Mouse (Mus musculus) left cerebral cortex, postnatal 10 days (tissue): ENCODE data around the gene Olfr1395. TPM values are rescaled to one million over a fixed set of nuclear protein-coding genes. Genes with fewer than 3 reads are reported as not detected.
A peak's percentile ranks its signal among the peaks of the same experiment; 100 is the strongest.
"Not testable (repeated sequence)": the region's sequence is repeated elsewhere in the genome, so short reads cannot be mapped to it uniquely, and the experiment has no call there.

Experiments
- DNase-seq, 2 experiments: peaks; one replicate each; pipeline ENCODE4 v3.0.0; 2021 to 2022; ENCODE audit warnings: low spot score in 2 of 2, mixed read lengths in 1 of 2; ENCODE audit errors: extremely low spot score in 1 of 2
- intact Hi-C: fragments of 180-260 bp; cut with DNase I; formaldehyde crosslinking; loops from one replicate; pipeline ENCODE4 v1.15.1; 2025
- total RNA-seq, 2 experiments: library from RNA; stranded (reverse); gene quantifications; 2 replicates each; pipeline ENCODE4 v1.2.3; 2021

Olfr1395 gene
- total RNA-seq, 2 experiments from 2014 or later: not detected

DNA sequence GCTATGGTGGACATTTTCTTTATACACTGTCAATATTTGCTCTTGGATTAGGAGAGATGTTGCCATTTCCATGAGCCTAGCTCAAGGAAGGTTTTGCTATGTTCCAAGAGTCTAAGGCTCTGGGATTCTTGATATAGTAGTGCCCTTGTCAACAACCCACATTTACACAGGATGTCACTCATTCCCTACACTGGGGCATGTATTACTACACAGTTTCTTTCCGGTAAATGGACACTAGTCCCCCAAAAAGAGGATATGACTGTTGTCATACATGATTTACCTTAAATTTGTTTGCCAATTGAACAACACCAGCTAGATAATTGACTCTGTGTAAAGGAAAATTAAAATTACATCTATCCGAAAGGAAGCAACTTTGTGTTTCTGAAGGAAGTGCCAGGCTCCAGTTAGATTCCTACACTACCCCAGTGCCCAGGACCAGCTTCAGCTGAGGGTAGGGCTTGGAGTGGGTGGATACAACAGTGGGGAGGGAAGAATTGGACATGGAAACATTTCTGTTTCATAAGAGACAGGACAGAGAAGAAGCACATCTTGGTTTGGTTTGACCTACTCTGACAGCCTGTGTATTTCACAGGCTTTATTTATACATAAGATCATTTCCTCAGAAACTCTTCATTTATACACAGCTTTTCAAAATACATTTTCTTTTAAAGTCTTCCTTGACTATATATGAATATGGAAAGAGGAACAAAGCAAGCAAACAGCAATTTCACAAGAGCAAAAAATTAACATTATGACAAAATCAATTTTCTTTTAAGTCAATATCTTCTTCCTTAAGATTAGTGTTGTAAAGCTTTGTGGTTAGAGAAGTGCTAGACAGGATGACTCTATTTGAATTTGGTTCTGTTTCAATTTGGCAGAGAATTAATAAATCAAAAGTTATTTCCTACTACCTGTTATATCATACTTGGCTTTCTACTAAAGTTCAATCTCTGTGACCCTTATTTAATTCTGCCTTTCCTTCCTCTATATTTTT lies 15.0 kb downstream of the Olfr1395 start:
- no peak for DNase-seq
- intact Hi-C loops: no loop called here

DNA sequence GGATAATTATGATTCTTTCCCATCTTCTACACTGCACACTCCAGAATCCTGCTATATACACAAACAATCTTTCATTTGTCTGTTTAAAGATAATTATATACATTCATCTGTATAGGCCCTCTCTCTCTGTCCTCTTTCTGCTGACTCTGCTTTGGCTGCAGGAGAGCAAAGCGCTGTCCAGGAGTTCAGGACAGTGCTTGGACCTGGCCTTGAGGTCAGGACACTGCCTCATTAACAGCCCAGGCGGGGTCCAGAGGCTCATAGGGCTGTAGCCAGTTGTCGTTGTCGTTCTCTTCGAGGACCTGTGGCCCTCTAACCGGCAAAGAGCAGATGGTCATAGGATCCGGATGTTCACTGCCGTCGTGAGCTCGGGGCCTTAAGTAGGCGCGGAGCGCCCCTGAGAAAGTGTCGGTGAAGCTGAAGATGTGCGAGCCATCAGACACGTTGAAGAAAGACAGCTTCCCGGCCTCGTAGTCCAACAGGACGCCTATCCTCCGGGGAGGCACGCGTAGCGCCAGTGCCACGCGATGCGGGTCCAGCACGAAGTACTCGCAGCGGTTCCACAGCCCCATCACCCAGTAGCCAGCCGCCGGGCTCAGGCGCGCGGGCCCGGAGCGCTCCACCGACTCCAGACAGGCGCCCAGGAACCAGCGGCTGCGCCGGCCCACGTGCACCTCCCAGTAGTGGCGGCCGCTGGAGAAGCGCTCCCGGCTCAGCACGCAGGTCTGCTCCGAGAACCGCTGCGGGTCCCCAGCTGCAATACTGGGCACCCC lies 27.0 kb downstream of the Olfr1395 start:
- DNase-seq: peak in 1 of 2 experiments; percentile 48
- intact Hi-C loops: no loop called here

DNA sequence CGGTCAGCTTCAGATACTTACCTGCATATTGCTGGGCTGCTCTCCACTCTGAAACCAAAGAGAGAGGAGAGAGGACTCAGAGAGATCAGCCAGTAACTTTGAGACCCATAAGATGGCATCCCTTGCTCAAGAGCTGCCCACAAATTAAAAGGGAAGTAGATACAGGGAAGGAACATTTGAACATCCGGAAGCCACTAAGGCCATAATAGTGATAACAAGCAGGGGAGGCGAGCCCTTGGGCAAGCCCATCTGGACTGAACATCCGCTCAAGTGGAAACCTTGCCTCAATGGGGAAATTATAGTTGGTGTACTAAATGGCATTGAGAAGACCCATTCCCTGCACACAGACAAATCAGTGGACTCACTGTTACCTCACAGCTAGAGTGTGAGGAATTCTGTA lies 28.5 kb downstream of the Olfr1395 start:
- intact Hi-C loops: no loop called here
- no peak for DNase-seq

DNA sequence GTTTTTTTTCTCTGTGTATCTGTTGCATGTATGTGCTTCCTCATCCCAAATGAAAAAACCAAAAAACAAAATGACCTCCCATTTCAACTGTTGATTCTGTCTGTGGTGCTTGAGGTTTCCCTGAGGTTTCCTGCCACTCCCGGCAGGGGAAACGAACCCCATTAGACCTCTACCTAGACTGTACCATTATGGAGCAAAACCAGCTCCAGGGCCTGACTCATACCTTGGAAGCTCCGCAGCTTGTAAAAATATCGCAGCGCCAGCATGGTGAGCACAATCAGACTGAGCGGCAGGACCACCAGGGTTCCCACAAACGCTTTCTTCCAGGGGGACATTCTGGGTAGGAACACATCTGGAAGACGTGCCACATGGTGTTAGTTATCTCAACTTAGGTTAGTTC lies 33.3 kb downstream of the Olfr1395 start:
- intact Hi-C loops: no loop called here
- DNase-seq: no peak

DNA sequence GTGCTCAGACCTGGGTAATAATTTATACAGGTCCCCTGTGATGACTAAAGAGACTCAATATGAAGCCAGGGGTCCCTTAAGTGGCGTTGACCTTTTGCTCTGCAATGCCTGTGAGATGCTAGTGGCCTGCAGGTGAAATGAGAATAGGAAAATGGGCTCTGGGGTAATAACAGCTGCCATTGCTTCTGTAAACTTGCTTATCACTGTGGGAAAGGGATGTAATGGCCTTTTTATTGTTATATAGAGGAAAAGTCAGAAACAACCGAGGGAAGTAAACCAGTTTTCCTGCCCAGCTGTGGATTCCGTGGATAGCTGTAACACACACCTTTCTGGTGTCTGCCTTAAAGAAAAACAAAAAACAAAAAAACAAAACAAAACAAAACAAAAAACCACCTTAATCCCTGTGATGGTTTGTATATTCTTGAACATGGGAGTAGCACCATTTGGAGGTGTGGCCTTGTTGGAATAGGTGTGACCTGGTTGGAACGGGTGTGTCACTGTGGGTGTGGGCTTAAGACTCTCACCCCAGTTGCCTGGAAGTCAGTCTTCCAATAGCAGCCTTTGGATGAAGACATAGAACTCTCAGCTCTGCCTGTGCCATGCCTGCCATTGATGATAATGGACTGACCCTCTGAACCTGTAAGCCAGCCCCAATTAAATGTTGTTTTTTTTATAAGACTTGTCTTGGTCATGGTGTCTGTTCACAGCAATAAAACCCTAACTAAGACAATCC lies 34.1 kb downstream of the Olfr1395 start:
- DNase-seq, intact Hi-C loops: not testable (repeated sequence)

DNA sequence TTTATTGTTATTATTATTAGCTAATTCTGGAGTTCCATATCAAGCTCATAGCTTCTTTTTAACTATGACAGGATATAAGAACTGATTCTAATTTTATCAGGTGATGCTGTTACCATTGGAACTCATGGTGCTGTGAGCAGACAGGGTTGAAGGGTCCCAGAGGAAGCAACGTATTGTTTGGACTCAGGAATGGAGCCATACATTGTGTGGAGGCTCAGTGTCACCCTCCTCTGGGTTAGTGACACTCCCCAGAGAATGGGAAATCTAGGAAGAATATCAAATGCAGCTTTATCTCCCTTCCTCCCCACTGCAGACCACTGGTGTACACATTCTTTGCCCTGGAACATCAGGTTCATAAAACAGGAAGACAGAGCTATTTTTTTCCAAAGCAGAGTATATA lies 41.1 kb downstream of the Olfr1395 start:
- DNase-seq: no peak
- intact Hi-C loops: no loop called here

DNA sequence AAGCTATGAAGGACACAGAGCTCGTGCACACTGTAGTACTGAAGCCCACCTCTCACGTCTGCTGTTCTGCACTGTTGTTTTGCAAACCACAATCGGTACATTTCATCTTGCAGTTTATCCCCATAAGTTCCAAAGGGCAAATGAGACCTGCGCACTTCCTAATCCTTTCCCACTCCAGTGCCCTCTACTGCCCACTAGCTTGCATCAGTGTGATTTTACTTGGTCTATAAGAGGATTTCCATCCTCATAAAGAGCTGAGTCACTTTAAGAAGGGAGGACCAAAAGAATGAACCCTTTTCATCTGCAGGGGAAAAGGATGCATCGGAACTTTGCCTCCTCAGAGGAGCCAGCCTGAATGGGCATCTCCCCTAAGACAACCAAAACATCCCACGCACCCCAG lies 44.4 kb downstream of the Olfr1395 start:
- no peak for DNase-seq
- intact Hi-C loops: loop anchor here (5.0 kb wide), 1 partner anchor 86 kb away; no protein-coding TSS in a partner anchor

DNA sequence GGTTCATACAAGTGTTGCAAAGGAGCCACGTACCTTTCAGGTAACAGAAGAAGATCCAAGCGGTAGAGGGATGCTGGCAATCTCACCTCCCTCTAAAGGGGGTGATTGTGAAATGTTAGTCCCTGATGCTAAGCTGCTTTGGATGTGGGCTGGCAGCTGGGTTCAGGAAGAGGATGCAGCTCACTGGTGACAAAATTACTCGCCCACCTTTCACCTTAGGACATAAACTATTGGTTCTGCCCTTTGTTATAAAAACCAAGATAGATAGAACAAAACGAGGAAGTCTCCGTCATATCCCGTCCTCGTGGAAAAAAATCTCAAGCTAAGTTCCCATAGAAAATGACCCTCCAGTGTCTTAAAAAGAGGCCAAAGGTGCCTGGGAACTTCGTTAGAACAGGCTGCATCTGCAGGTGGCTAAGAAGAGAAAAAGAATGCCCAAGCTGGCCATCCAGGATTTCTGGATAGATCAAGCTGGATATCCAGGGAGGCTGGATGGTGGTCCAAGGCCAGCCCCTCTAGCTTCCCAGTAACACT lies 44.9 kb downstream of the Olfr1395 start, which contains the start of gene Btnl9:
TSS of gene Btnl9 (minus strand) at position 205 of the 534 bp plus-strand sequence.
- intact Hi-C loops: loop anchor here (5.0 kb wide), 1 partner anchor 85 kb away; no protein-coding TSS in a partner anchor

DNA sequence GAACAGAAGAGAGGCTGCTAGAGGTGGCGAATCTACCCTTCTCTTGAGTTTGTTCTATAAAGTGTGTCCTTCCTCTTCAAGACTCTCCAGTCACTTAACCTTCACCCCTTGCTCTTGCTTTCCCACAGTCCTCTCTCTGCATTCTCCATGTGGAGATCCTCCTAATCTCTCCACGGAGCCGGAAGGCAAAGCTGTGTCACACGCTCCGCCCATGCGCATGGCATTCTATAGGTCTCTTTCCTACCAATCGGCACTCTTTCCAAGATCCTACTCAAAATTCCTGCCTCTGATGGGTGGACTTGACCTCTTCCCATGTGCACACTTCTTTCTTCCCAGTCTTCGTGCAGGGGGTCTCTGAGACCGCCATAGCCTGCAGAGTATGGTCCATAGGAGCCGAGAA lies 45.6 kb downstream of the Olfr1395 start:
- no peak for DNase-seq
- intact Hi-C loops: loop anchor here (5.0 kb wide), 1 partner anchor 85 kb away; no protein-coding TSS in a partner anchor

More for the DNA sequence above, 44.9 kb downstream of the Olfr1395 start, which contains the start of gene Btnl9:
- DNase-seq: no peak

DNA sequence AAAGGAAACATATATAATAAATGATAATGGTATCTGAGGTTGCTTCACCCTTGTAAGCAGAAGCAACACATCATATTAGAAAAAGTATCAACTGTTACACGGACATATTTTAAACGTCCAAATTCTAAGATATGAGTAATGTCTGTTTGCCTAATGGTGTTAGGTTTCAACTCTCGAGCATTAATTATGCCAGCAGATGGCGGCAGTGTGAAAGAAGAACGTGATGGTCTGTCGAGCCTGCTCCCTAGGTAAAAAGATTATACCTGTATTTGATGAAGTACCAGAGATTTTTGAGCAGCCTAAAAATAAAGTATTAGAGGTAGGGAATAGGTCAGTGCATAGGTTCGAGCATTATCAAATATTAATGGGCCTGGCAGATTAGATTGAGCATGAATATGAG lies 47.7 kb downstream of the Olfr1395 start:
- peak; percentile 47 to 58 for DNase-seq
- intact Hi-C loops: loop anchor here (5.0 kb wide), 1 partner anchor 83 kb away; no protein-coding TSS in a partner anchor

DNA sequence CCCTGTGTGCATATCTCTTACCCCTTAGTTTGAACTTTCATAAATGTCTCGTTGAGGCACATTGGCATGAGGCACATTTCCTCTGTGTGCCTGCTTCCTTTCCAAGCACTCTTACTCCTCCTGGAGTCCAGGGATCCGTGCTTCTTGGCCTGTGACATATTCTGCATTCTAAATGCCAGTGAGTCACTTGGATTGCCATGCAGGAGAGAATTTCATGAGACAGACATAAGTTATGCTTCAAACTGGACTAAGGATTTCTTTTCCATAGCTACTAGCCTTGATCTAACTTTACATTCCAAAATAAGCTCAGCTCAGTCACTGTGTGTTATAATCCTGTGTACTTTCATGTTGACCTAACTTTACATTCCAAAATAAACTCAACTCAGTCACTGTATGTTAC lies 49.0 kb downstream of the Olfr1395 start:
- intact Hi-C loops: no loop called here
- DNase-seq: no peak

DNA sequence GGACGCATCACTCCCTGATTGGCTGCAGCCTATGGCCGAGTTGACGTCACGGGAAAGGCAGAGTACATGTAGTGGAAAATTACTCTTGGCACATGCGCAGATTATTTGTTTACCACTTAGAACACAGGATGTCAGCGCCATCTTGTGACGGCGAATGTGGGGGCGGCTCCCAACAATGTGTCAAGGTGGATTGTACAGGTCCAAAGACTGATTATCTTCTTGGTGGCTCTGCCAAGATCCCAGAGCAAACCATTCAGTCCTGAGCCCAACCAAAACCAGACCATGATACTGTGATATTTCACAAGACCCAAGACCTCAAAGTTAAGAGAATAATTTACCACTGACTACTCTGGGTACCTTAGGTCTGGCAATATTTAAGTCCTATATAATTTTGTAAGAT lies 52.7 kb downstream of the Olfr1395 start:
- not testable (repeated sequence) for DNase-seq
- intact Hi-C loops: loop anchor here (5.0 kb wide), 1 partner anchor 73 kb away; no protein-coding TSS in a partner anchor

DNA sequence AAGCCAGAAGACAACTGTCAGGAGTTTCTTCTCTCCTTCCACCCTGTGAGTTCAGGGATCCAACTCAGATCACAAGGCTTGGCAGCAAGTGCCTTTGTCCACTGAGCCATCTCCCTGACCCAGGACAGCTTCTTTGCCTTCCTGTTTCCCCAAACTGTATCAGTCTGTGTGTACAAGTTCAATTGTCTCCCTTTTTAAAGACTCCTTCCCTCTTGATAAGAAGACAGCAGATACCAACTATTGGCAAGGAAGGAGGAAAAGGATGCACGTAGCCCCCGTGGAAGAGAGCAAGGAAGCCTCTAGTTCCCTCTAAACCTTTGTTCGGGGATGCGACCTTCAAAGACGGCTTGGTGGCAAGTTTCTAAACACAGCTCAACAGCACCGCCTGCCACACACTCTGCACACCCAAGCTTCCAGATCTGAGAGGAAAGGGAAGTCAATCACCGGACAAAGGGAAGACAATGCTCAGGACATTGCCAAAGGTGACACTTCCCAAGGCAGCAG lies 53.8 kb downstream of the Olfr1395 start:
- DNase-seq: no peak
- intact Hi-C loops: loop anchor here (5.0 kb wide), 1 partner anchor 71 kb away; no protein-coding TSS in a partner anchor

Other genes with a start within 250 kb of the Olfr1395 start
- gene Gm5431, start 240.1 kb upstream of the Olfr1395 start, total RNA-seq: under 1 TPM; 0.28 to 0.43 TPM
- 1 to 10 TPM; 1.2 to 1.3 TPM for gene Psme2b, start 196.1 kb upstream of the Olfr1395 start, total RNA-seq
- gene Olfr56, start 163.4 kb upstream of the Olfr1395 start, total RNA-seq: not detected
- under 1 TPM; 0.77 to 0.90 TPM for gene 9930111J21Rik1, start 162.9 kb upstream of the Olfr1395 start, total RNA-seq
- not detected for gene Gm12185, start 150.0 kb upstream of the Olfr1395 start, total RNA-seq
- under 1 TPM in 1 of 2 experiments, not detected in 1; 0.11 TPM for gene Tgtp1, start 148.1 kb upstream of the Olfr1395 start, total RNA-seq
- 1 to 10 TPM in 1 of 2 experiments, under 1 TPM in 1; 0.85 to 1.2 TPM for gene 9930111J21Rik2, start 91.0 kb upstream of the Olfr1395 start, total RNA-seq
- not detected for gene Tgtp2, start 78.1 kb upstream of the Olfr1395 start, total RNA-seq
- under 1 TPM; 0.45 to 0.61 TPM for gene Ifi47, start 65.7 kb upstream of the Olfr1395 start, total RNA-seq
- gene Olfr1396, start 27.4 kb upstream of the Olfr1395 start, total RNA-seq: not detected
- not detected for gene Olfr1394, start 12.1 kb downstream of the Olfr1395 start, total RNA-seq
- gene Btnl9, start 44.9 kb downstream of the Olfr1395 start, total RNA-seq: under 1 TPM; 0.11 to 0.59 TPM
- 10 to 100 TPM; 37.4 to 40.4 TPM for gene Zfp62, start 61.0 kb downstream of the Olfr1395 start, total RNA-seq
- 10 to 100 TPM; 60.5 to 67.2 TPM for gene Mgat1, start 101.9 kb downstream of the Olfr1395 start, total RNA-seq
- gene Olfr1393, start 136.0 kb downstream of the Olfr1395 start, total RNA-seq: under 1 TPM in 1 of 2 experiments, not detected in 1; 0.26 TPM
- under 1 TPM in 1 of 2 experiments, not detected in 1; 0.47 TPM for gene Olfr1392, start 143.0 kb downstream of the Olfr1395 start, total RNA-seq
- not detected for gene Olfr10, start 162.5 kb downstream of the Olfr1395 start, total RNA-seq
- not detected for gene Olfr1391, start 180.5 kb downstream of the Olfr1395 start, total RNA-seq
- not detected for gene Olfr1390, start 192.9 kb downstream of the Olfr1395 start, total RNA-seq